Mouse (Mus musculus) stomach, postnatal 0 days (tissue): ENCODE results near the gene Patj. TPM values are rescaled to one million over a fixed set of nuclear protein-coding genes. Genes with fewer than 3 reads are reported as not detected.

Experiments used
- ATAC-seq: fragments of 200-750 bp; cut with Nextera tagmentation; 2 replicates; pipeline ENCODE4 v1.8.0; 2017; ENCODE audit not compliant: low FRiP score, low TSS enrichment
- DNase-seq: peaks from one replicate; pipeline ENCODE4 v3.0.0-alpha.2; 2016; ENCODE audit warnings: low spot score
- H3K27ac ChIP-seq: fragments of 300-500 bp; sonication (generic); replicated peaks from 2 replicates; pipeline ENCODE4 v1.5.1; 2014; ENCODE audit warnings: mild to moderate bottlenecking, control low read depth
- H3K27me3 ChIP-seq: fragments of 300-500 bp; sonication (generic); 2 replicates; pipeline ENCODE4 v1.6.1; 2014; ENCODE audit warnings: low read length; ENCODE audit not compliant: control insufficient read depth, insufficient read depth
- H3K36me3 ChIP-seq: fragments of 300-500 bp; sonication (generic); 2 replicates; pipeline ENCODE4 v1.6.1; 2014; ENCODE audit warnings: low read length, mixed read lengths; ENCODE audit not compliant: control insufficient read depth, insufficient read depth
- H3K4me1 ChIP-seq: fragments of 300-500 bp; sonication (generic); replicated peaks from 2 replicates; pipeline ENCODE4 v1.6.1; 2014; ENCODE audit warnings: antibody characterized with exemption; ENCODE audit not compliant: control insufficient read depth, insufficient read depth
- H3K4me2 ChIP-seq: fragments of 300-500 bp; sonication (generic); replicated peaks from 2 replicates; pipeline ENCODE4 v1.6.1; 2014; ENCODE audit warnings: low read depth, mild to moderate bottlenecking, control low read depth, moderate library complexity
- H3K4me3 ChIP-seq: fragments of 300-500 bp; sonication (generic); 2 replicates; pipeline ENCODE4 v1.5.1; 2014; ENCODE audit warnings: low read depth, low read length, control low read depth
- H3K9ac ChIP-seq: fragments of 300-500 bp; sonication (generic); 2 replicates; pipeline ENCODE4 v1.6.1; 2014; ENCODE audit warnings: mild to moderate bottlenecking, low read length, control low read depth, mixed read lengths
- H3K9me3 ChIP-seq: fragments of 300-500 bp; sonication (generic); 2 replicates; pipeline ENCODE4 v1.6.1; 2016; ENCODE audit warnings: low read length; ENCODE audit not compliant: control insufficient read depth
- CTCF ChIP-seq: IDR thresholded peaks from 2 replicates; pipeline ENCODE4 v1.5.1; 2016; ENCODE audit warnings: antibody characterized with exemption, low read depth, mild to moderate bottlenecking, moderate library complexity
- EP300 ChIP-seq: optimal IDR thresholded peaks from 2 replicates; pipeline ENCODE3; 2016; ENCODE audit warnings: antibody characterized with exemption
- WGBS: fragments of 180-500 bp; shearing (Covaris S2); extraction: QIAGEN DNeasy Blood & Tissue Kit; methylation state at CpG from one replicate; pipeline ENCODE4 v1.1.7; 2014; 5-methylcytosine and 5-hydroxymethylcytosine counted together
- polyA plus RNA-seq: library from polyadenylated mRNA; unstranded; fragments of >200 nt; fragmentation: Nextera tagmentation; extraction: Ambion mirVana; gene quantifications from 2 replicates; pipeline ENCODE4 v1.2.1, GENCODE M21; 2015

Patj gene
- polyA plus RNA-seq, 1 experiment from 2014 or later, result 6.2 TPM

DNA sequence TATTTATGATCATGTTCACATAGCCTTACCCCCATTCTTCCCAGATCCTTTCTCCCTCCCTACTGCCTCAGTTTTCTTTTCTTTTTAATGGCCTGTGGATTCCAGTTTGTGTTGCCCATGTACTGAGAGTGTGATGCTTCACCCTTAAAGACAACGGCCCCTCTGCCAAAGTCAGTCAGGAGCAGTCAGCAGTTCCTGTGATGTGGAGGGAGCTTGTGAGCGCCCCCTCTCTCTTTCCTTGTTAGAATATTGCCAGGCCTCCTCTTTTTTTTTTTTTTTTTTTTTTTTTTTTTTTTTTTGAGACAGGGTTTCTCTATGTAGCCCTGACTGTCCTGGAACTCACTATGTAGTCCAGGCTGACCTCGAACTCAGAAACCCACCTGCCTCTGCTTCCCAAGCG is 91.3 kb downstream of the Patj start:
- TF ChIP-seq CTCF (no peak), EP300 (no peak)
- ATAC-seq (no peak), DNase-seq (no peak)
- no peak overlapping the region for H3K4me3 ChIP-seq
- no peak overlapping the region for H3K4me2 ChIP-seq
- H3K27ac ChIP-seq, result no peak overlapping the region
- H3K27me3 ChIP-seq, result no peaks in the 10 kb centered on the region
- H3K9ac ChIP-seq, result no peak overlapping the region
- no peaks in the 10 kb centered on the region for H3K9me3 ChIP-seq
- no peaks in the 10 kb centered on the region for H3K36me3 ChIP-seq
- no peaks in the 10 kb centered on the region for H3K4me1 ChIP-seq
- WGBS, result 88% methylated on average over 4 of the region's 4 CpGs

DNA sequence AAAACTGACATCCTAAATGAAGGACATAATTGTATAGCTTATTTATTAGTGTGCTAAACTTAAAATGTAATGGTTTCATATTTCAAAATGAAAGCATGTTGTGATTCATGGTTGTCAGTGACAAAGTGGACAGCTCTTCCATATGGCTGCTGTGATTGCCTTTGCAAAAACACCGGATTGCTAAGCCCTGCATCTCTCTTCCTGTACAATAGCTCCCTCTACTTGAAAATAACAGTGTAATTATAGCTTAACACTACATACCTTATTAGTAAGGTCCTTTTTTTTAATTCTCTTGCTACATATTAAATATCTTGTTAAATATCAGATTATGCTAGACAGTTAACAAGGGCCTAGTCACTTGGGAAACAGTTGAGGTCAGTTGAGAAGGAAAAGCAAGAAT is 93.8 kb downstream of the Patj start:
- WGBS, result 27% methylated on average over 1 of the region's 1 CpGs
- no peak for DNase-seq
- H3K36me3 ChIP-seq, result no peaks in the 10 kb centered on the region

DNA sequence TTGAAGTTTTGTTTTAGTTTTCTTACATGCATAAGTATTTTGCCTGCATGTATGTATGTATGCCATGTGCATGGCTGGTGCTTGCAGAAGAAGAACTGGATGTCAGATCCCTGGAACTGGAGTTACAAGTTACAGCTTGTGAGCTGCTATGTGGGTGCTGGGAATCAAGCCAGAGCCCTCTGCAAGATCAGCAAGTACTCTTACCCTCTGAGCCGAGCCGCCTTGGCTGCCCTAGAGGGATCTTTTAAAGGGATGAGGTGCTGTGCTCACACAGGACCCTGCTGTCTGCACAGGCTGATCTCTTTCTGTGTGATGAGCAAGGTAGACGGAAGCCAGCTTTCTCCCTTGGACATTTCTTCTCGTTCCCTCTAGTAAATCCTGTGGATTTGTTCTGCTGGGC is 102.8 kb downstream of the Patj start:
- H3K27me3 ChIP-seq, result no peaks in the 10 kb centered on the region
- H3K4me1 ChIP-seq, result no peaks in the 10 kb centered on the region
- TF ChIP-seq EP300 (no peak), CTCF (no peak)
- 90% methylated on average over 4 of the region's 4 CpGs for WGBS
- no peak for DNase-seq
- ATAC-seq, result no peak
- no peak overlapping the region for H3K9ac ChIP-seq
- H3K4me2 ChIP-seq, result no peak overlapping the region
- no peak overlapping the region for H3K27ac ChIP-seq
- no peaks in the 10 kb centered on the region for H3K36me3 ChIP-seq
- no peak overlapping the region for H3K4me3 ChIP-seq
- H3K9me3 ChIP-seq, result no peaks in the 10 kb centered on the region

More for the DNA sequence above, 93.8 kb downstream of the Patj start:
- Histone ChIP-seq H3K27ac (no peak overlapping the region), H3K4me3 (no peak overlapping the region), H3K27me3 (no peaks in the 10 kb centered on the region), H3K4me2 (no peak overlapping the region), H3K4me1 (no peaks in the 10 kb centered on the region), H3K9ac (no peak overlapping the region), H3K9me3 (no peaks in the 10 kb centered on the region)
- TF ChIP-seq CTCF (peak; percentile 61), EP300 (no peak)
- ATAC-seq, result no peak

DNA sequence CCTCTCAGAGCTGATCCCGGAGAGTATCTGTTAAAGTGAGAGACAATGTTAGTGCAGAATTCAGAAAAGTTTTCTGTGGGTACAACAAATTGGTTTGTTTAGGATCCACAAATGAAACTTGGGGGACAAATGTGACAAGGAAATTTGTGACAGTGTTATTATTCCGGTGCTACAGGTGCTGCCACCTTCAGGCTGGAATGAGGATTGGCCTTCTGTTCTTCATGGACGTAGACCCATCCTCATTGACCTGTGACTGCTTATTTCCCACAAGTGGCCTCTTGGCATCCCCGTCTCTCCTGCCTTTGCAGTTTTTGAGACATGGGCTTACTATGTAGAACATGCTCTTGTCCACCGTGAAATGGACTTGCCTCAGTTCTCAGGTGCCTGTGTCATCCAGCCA is 104.6 kb downstream of the Patj start:
- TF ChIP-seq EP300 (no peak), CTCF (peak; percentile 65)
- 73% methylated on average over 5 of the region's 5 CpGs for WGBS
- no peak overlapping the region for H3K9ac ChIP-seq
- no peaks in the 10 kb centered on the region for H3K36me3 ChIP-seq
- no peak overlapping the region for H3K27ac ChIP-seq
- no peak for ATAC-seq
- H3K9me3 ChIP-seq, result no peaks in the 10 kb centered on the region
- H3K4me2 ChIP-seq, result no peak overlapping the region
- no peak overlapping the region for H3K4me3 ChIP-seq
- no peaks in the 10 kb centered on the region for H3K27me3 ChIP-seq
- no peaks in the 10 kb centered on the region for H3K4me1 ChIP-seq
- DNase-seq, result no peak

GRCm38 (mm10) chr4:98500875-98501274 is 105.3 kb downstream of the Patj start:
- Histone ChIP-seq H3K4me3 (no peak overlapping the region), H3K9me3 (no peaks in the 10 kb centered on the region), H3K36me3 (no peaks in the 10 kb centered on the region), H3K27ac (no peak overlapping the region), H3K9ac (no peak overlapping the region), H3K27me3 (no peaks in the 10 kb centered on the region), H3K4me1 (no peaks in the 10 kb centered on the region), H3K4me2 (no peak overlapping the region)
- no peak for TF ChIP-seq CTCF
- no peak for TF ChIP-seq EP300
- no peak for DNase-seq
- ATAC-seq, result no peak
- WGBS, result 39% methylated on average over 2 of the region's 2 CpGs

- no peak for ATAC-seq
- Histone ChIP-seq H3K9me3 (no peaks in the 10 kb centered on the region), H3K4me3 (no peak overlapping the region), H3K27me3 (no peaks in the 10 kb centered on the region), H3K27ac (no peak overlapping the region), H3K4me1 (no peaks in the 10 kb centered on the region), H3K36me3 (no peaks in the 10 kb centered on the region), H3K4me2 (no peak overlapping the region), H3K9ac (no peak overlapping the region)
- WGBS, result 39% methylated on average over 3 of the region's 3 CpGs
- DNase-seq, result no peak
- TF ChIP-seq CTCF (no peak), EP300 (no peak)
These were observed 109.2 kb downstream of the Patj start for GRCm38 (mm10) chr4:98504743-98505142.
